In genomic region chr12:17411242-17411641, GRCm38 (mm10) we compare ENCODE assay signal across 18 mouse cellular contexts.
DNase-seq lines count a peak whose midpoint lies in the region; ATAC-seq lines count a peak whose summit lies in the region.
"Had no signal": no experiment of that assay in that cellular context is flagged by ENCODE, and none has a peak within 500 bp of the region (broad histone marks: within the 10 kb centered on the region; RNA-seq: fewer than 3 reads in every experiment).

No protein-coding gene starts in this region.

- peak; percentile 24 for DNase-seq in heart, adult 11 months
- DNase-seq in heart, postnatal 14 days = no peak
- peak; percentile 7 for DNase-seq in MEL-GATA-1-ER (ENCODE audit: extremely low read depth, low read depth)
- no peak for DNase-seq in Muller cell, postnatal 12 days (ENCODE audit: inconsistent ontology term)
- DNase-seq: adrenal gland, adult 8-10 months; adrenal gland, postnatal 14 days; adrenal gland, postnatal 36 days; cerebellum, adult 11 months; cerebellum, adult 18-20 months; cerebellum, adult 8-10 months; cerebellum, adult 9-11 months; cerebellum, postnatal 14 days; cerebellum, postnatal 36 days; embryo, embryonic 11 days had no signal

- intact Hi-C loops in heart, postnatal 14 days (cut with DNase I) = no loop called here

- no peak for ATAC-seq in megakaryocyte, adult 5-6 weeks (ENCODE audit: poor library complexity, severe bottlenecking)
- ATAC-seq: forebrain, embryonic 14.5 days; forebrain, embryonic 16.5 days; Patski had no signal

Comparison
In these comparisons a context has a peak if more than half of its experiments do, and no peak if none do; other contexts are left out.
1. DNase-seq: peak in heart, adult 11 months (single experiment) and MEL-GATA-1-ER (single experiment); none in heart, postnatal 14 days (0 of 2) and Muller cell, postnatal 12 days (single experiment).